Mouse (Mus musculus): ENCODE data around the gene Fam71d. TPM values are rescaled to one million over a fixed set of nuclear protein-coding genes. Genes with fewer than 3 reads are reported as not detected.

The Fam71d gene
- total RNA-seq (2015; ENCODE audit: low replicate concordance) (not detected in 2 replicates), total RNA-seq (2017; ENCODE audit: low replicate concordance) (not detected in 2 replicates)

GRCm38 (mm10) chr12:78691325-78691724, at the start of gene Fam71d:
Gene Fam71d, plus strand, starts transcription at chr12:78691535.
- ATAC-seq (replicated peaks; ENCODE audit: low FRiP score, poor library complexity, severe bottlenecking), result no peak

GRCm38 (mm10) chr12:78643691-78644090, 47.6 kb upstream of the Fam71d start:
- no peak for ATAC-seq (replicated peaks; ENCODE audit: low FRiP score, poor library complexity, severe bottlenecking)

- ATAC-seq (replicated peaks; ENCODE audit: low FRiP score, poor library complexity, severe bottlenecking), result no peak
Measured at GRCm38 (mm10) chr12:78645282-78645681, 46.1 kb upstream of the Fam71d start.

- no peak for ATAC-seq (replicated peaks; ENCODE audit: low FRiP score, poor library complexity, severe bottlenecking)
Measured at GRCm38 (mm10) chr12:78659718-78660304, 31.5 kb upstream of the Fam71d start.

DNA sequence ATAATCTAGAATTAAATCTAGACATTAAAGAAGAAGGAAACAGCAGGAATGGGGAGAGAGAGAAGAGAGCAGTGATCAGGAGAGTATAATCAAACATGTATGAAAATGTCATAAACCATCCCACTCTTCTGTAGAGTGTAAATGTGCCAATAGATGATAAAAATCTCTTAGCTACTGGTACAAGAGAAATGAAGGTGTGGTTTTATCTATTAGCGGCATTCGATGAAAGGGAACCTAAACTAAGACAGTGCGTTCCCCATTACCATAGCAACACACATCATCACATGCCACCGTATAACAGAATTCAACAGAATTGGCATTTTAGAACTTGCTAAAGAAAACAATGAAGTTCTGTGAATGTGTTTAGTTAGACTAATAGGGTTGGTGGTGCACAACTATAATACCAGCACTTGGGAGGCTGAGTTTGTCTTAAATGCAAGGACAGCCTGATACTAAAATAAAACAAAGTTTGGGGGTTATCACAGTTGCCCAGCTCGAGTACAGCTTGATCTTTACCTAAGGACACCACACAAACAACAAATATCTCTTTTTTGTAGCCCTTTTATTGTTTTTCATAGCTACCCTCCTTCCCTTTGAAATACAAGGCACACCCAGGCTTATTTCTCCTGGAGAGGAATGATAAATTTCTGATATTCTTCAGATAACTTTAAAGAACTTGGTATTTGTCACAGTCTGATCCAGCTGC, 13.1 kb upstream of the Fam71d start:
- no peak for ATAC-seq (replicated peaks; ENCODE audit: low FRiP score, poor library complexity, severe bottlenecking)

DNA sequence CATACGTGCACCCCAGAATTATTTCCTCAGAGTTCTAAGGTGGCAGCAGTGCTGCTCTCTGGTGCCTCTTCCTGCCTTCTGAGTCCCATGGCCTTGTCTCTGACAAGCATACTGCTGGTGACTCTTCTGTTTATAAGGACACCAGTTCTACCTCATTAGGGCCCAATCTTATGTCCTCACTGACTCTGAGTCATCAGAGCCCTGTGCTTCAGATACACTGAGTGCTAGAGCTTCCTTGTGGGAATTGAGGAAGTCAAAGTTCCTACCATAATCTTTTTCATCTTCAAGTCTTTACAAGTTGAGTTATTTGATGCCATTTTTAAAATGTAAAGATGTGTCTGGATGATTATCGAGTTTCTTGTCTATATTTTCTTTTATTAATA, 12.5 kb upstream of the Fam71d start:
- ATAC-seq (replicated peaks; ENCODE audit: low FRiP score, poor library complexity, severe bottlenecking), result no peak

DNA sequence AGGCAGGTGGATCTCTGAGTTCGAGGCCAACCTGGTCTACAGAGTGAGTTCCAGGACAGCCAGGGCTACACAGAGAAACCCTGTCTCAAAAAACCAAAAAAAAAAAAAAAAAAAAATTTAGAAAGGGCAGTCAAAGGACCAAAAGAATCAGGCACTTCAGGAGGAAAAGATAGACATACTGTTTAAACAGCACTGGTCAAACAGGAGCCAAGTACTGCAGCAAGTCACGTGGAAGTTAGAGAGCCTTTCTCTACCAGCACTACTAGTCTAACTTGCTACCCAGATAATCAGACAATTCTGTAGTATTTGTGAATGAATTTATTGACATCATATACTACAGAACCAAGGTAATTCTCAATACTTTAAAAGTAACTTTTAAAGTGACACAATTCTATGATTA, 10.3 kb upstream of the Fam71d start:
- no peak for ATAC-seq (replicated peaks; ENCODE audit: low FRiP score, poor library complexity, severe bottlenecking)

DNA sequence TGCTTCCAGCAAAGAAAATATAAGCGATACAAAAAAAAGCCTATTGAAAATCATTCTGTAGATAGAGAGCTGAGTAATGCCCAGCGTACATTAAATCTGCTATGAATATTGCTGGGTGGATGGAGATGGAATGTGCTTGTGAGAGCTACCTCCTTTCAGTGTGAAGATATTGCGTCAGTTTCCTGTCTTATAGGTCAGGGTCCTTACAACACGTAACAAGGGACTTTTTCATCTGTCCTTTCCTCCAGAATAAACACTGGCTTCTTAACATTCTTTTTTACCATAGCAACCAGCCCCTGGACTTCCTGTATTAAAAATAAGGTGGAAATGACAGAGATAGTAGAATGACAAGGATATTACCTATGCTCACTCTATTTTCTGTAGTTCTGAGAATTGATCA, 9.1 kb upstream of the Fam71d start:
- no peak for ATAC-seq (replicated peaks; ENCODE audit: low FRiP score, poor library complexity, severe bottlenecking)

- no peak for ATAC-seq (replicated peaks; ENCODE audit: low FRiP score, poor library complexity, severe bottlenecking)
Measured at GRCm38 (mm10) chr12:78685669-78686215, 5.6 kb upstream of the Fam71d start.

- no peak for ATAC-seq (replicated peaks; ENCODE audit: low FRiP score, poor library complexity, severe bottlenecking)
Measured at GRCm38 (mm10) chr12:78688876-78689275, 2.5 kb upstream of the Fam71d start.

DNA sequence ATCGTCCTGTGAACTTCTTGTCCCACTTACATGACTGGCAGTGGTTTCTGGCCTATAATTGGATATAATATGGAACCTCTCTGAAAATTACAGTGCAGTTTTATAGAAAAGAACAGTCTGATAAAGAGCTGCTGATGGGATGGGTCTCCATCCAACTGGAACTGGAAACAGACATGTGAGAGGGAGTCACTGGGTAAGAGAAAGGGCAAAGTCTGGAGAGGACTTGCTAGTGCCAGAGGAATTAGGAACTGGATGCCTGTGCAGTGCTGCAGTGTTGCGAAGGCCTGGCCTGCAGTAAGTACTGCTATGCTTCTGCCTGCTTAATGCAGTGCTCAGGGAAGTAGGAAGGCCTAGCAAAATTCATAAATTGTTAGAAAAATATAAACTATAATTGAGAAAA, 1.9 kb downstream of the Fam71d start:
- no peak for ATAC-seq (replicated peaks; ENCODE audit: low FRiP score, poor library complexity, severe bottlenecking)

DNA sequence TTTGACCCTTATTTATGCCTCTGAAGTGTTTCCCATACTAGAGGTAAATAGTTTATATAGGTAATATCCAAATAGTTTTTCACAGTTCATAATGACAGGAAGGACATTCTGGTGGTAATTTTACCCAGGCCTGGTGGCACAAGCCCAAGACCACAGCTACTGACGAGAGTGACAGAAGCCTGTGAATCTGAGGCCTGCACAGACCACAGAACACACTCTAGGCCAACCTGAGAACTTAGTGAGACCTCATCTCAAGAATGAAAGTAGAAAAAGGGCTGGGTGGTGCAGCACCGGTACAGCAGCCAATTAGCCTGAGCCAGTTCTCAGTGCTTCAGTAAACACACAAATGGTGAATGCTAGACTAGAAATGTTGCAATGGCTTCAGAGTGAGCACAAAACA, 26.4 kb downstream of the Fam71d start:
- no peak for ATAC-seq (replicated peaks; ENCODE audit: low FRiP score, poor library complexity, severe bottlenecking)

GRCm38 (mm10) chr12:78727723-78728122, 36.4 kb downstream of the Fam71d start:
- ATAC-seq (replicated peaks; ENCODE audit: low FRiP score, poor library complexity, severe bottlenecking), result no peak

DNA sequence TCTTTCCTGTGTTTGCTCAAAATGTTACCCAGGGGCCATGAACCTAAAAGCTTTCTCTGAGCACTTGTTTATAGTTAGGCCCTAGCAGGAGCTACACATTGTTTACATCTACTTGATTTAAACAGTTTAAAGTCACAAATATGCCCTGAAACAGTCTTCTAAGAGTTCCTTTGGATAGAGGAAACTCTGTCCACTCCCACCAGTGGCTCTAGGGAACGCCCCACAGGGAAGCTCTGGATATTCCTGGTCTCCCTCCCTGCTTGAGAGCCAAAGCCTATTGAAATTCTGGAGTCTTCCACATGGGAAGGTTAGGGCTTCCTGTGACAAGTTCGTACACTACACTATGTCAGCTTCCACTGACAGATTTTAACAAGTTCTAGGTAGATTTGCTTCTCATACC, 48.3 kb downstream of the Fam71d start:
- ATAC-seq (replicated peaks; ENCODE audit: low FRiP score, poor library complexity, severe bottlenecking), result no peak

DNA sequence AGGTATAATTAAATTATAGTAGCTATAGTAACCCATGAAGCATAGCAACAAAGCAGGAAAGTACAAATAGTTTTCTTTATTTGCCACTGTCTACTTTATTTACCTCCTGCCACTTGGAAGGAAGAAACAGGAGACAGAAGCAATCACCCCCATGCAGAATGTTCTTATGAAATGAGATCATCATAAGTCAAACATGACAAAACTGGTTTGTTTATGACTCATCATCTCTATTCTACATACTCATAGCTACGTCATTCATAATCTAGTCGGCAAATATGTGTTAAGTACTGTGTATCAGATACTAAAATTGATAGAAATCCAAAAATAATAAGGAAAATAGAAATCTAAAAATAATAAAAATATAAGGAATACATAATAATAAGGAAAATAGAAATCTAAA, 49.0 kb downstream of the Fam71d start:
- ATAC-seq (replicated peaks; ENCODE audit: low FRiP score, poor library complexity, severe bottlenecking), result no peak

DNA sequence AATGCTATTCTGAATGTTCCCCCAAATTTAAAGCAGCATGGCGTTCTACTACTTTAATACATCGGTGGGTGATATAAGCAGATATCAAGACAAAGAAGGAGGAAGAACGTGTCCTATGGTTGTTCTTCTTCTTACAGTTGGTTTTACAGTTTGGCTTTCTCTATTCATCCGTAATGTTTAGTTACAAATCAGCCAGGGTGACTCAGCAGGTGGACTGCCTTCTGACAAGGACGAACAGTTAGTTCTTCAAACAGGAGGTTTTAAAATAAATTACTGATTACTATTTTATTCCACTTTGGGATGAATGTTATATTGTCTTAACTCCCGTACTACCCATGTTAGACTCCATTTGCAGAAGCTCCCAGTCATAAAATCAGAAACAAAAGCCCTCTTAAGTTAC, 54.9 kb downstream of the Fam71d start:
- no peak for ATAC-seq (replicated peaks; ENCODE audit: low FRiP score, poor library complexity, severe bottlenecking)

GRCm38 (mm10) chr12:78747406-78747805, 56.1 kb downstream of the Fam71d start:
- ATAC-seq (replicated peaks; ENCODE audit: low FRiP score, poor library complexity, severe bottlenecking), result no peak

- ATAC-seq (replicated peaks; ENCODE audit: low FRiP score, poor library complexity, severe bottlenecking), result peak; percentile 55
Measured at GRCm38 (mm10) chr12:78748113-78748512, 56.8 kb downstream of the Fam71d start.

- peak; percentile 98 for ATAC-seq (replicated peaks; ENCODE audit: low FRiP score, poor library complexity, severe bottlenecking)
Measured at GRCm38 (mm10) chr12:78748557-78749377, 57.4 kb downstream of the Fam71d start, which contains the start of gene Mpp5. Gene Mpp5, plus strand, starts transcription at chr12:78748907.

DNA sequence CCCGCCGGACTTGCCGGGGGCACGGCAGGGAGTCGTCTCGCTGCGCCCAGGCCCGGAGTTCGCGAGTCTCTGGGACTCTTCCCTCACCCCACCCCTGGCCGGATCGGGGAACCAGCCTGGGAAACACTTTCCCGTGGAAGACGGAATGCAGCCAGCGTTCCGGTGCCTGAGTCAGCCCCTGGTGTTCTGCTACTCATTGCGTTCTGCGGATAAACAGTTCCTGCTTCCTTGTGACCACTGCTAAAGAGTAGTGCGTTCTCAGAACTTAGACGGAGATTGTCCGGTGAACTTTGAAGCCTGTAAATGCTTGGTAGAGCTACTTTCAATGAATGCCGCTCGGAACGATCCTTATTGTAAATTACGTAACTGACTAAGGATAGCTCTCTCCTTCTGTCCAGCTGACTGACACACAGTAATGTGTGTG, 58.1 kb downstream of the Fam71d start:
- ATAC-seq (replicated peaks; ENCODE audit: low FRiP score, poor library complexity, severe bottlenecking), result peak; percentile 33
